Mouse (Mus musculus) heart, embryonic 15.5 days (tissue): Measurements from ENCODE around the gene Cd96. TPM values are rescaled to one million over a fixed set of nuclear protein-coding genes. Genes with fewer than 3 reads are reported as not detected.

ENCODE experiments used
- ATAC-seq: fragments of 200-750 bp; cut with Nextera tagmentation; replicated peaks from 2 replicates; pipeline ENCODE4 v1.8.0; 2017; ENCODE audit warnings: low read depth, moderate TSS enrichment; ENCODE audit not compliant: insufficient number of reproducible peaks, insufficient read depth, low FRiP score
- H3K27ac ChIP-seq: fragments of 300-500 bp; sonication (generic); 2 replicates; pipeline ENCODE4 v1.5.1; 2015; ENCODE audit warnings: mild to moderate bottlenecking, inconsistent platforms
- H3K27me3 ChIP-seq: fragments of 300-500 bp; sonication (generic); 2 replicates; pipeline ENCODE4 v1.6.1; 2015; ENCODE audit warnings: inconsistent platforms
- H3K36me3 ChIP-seq: fragments of 300-500 bp; sonication (generic); 2 replicates; pipeline ENCODE4 v1.6.1; 2015; ENCODE audit warnings: mild to moderate bottlenecking, inconsistent platforms
- H3K4me1 ChIP-seq: fragments of 300-500 bp; sonication (generic); replicated peaks from 2 replicates; pipeline ENCODE4 v1.6.1; 2015; ENCODE audit warnings: inconsistent platforms
- H3K4me2 ChIP-seq: fragments of 300-500 bp; sonication (generic); 2 replicates; pipeline ENCODE4 v1.6.1; 2015; ENCODE audit warnings: inconsistent platforms, mild to moderate bottlenecking, moderate library complexity
- H3K4me3 ChIP-seq: fragments of 300-500 bp; sonication (generic); 2 replicates; pipeline ENCODE4 v1.5.1; 2015; ENCODE audit warnings: mild to moderate bottlenecking, inconsistent platforms
- H3K9ac ChIP-seq: fragments of 300-500 bp; sonication (generic); 2 replicates; pipeline ENCODE4 v1.6.1; 2015; ENCODE audit warnings: mild to moderate bottlenecking, inconsistent platforms
- H3K9me3 ChIP-seq: fragments of 300-500 bp; sonication (generic); replicated peaks from 2 replicates; pipeline ENCODE4 v1.6.1; 2016; ENCODE audit warnings: inconsistent platforms
- WGBS: fragments of 180-500 bp; shearing (Covaris S2); methylation state at CpG from one replicate; pipeline ENCODE4 v1.1.7; 2015; ENCODE audit warnings: mixed read lengths; 5-methylcytosine and 5-hydroxymethylcytosine counted together
- polyA plus RNA-seq: library from polyadenylated mRNA; unstranded; fragments of >200 nt; fragmentation: Nextera tagmentation; extraction: Ambion mirVana; gene quantifications from 2 replicates; pipeline ENCODE4 v1.2.1, GENCODE M21; 2015

The Cd96 gene
- polyA plus RNA-seq, 1 experiment from 2014 or later: 0.09 TPM

DNA sequence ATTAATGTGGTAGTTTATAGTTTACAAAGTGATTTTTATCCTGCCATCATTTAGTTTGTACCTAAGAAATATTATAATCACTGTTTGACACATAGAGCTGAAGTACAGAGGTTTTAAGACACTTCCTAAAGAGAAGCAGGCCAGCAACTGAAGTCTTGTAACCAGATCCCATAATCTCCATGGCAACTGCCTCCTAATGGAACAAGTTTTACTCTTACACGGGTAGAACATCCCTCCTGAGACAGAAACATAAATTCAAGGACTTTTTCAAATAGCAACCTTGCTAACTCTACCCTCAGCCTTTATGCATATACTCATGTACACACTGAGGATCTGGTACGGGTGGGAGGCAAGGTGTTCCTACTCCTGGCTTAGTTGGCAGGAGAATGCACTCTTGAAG lies 83.8 kb downstream of the Cd96 start:
- ATAC-seq: no peak
- Histone ChIP-seq H3K4me2 (no peak overlapping the region), H3K9me3 (no peaks in the 10 kb centered on the region), H3K9ac (no peak overlapping the region), H3K27ac (no peak overlapping the region), H3K4me1 (no peaks in the 10 kb centered on the region), H3K36me3 (no peaks in the 10 kb centered on the region), H3K27me3 (no peaks in the 10 kb centered on the region), H3K4me3 (no peak overlapping the region)
- 57% methylated on average over 2 of the region's 2 CpGs for WGBS

DNA sequence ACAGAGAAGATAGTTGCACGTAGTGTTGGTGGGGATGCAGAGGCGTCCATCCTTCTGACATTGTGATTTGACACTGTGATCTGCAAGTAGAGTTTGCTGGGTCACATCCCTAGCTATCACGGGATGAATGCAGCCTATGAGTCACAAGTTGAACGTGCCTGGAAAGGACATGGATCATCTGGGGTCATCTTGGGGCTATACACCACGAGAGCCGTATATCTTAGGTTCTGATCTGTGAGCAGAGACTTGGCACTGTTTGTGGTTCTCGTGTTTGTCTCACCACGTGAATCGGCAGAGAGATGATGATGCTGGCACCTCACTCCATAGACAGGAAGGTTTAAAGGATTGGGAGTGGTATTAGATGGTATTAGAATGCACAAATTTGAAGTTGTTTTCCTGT lies 86.2 kb downstream of the Cd96 start:
- no peak overlapping the region for H3K9ac ChIP-seq
- no peak overlapping the region for H3K4me2 ChIP-seq
- H3K27me3 ChIP-seq: no peaks in the 10 kb centered on the region
- no peaks in the 10 kb centered on the region for H3K4me1 ChIP-seq
- no peak for ATAC-seq
- 67% methylated on average over 9 of the region's 9 CpGs for WGBS
- no peak overlapping the region for H3K4me3 ChIP-seq
- no peaks in the 10 kb centered on the region for H3K9me3 ChIP-seq
- no peaks in the 10 kb centered on the region for H3K36me3 ChIP-seq
- H3K27ac ChIP-seq: no peak overlapping the region

DNA sequence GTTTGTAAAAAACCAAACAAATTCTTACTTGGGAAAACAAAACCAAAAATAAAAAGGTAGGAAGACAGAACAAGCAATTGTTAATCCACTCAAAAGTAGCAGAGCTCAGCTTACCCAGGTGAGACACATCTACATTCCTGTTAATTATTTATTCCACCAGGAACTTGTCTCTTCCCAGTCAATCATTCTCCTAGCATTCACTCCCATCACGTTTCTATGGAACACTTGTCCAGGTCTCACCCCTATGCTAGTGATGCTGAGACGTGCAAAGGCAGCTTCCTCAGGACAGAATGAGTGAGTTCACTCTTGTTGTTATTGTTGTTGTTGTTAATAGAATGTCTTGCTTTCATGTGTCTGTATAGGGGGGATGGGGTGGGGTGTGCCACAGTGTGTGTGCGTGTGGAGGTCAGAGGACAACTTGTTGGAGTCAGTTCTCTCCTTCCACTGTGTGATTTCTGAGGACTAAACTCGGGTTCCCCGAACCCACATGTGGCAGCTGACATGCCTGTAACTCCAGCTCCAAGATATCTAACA lies 97.0 kb downstream of the Cd96 start:
- Histone ChIP-seq H3K9me3 (no peaks in the 10 kb centered on the region), H3K4me2 (no peak overlapping the region), H3K36me3 (no peaks in the 10 kb centered on the region), H3K27ac (no peak overlapping the region), H3K27me3 (no peaks in the 10 kb centered on the region), H3K4me1 (no peaks in the 10 kb centered on the region), H3K9ac (no peak overlapping the region), H3K4me3 (no peak overlapping the region)
- no peak for ATAC-seq
- 61% methylated on average over 5 of the region's 5 CpGs for WGBS

DNA sequence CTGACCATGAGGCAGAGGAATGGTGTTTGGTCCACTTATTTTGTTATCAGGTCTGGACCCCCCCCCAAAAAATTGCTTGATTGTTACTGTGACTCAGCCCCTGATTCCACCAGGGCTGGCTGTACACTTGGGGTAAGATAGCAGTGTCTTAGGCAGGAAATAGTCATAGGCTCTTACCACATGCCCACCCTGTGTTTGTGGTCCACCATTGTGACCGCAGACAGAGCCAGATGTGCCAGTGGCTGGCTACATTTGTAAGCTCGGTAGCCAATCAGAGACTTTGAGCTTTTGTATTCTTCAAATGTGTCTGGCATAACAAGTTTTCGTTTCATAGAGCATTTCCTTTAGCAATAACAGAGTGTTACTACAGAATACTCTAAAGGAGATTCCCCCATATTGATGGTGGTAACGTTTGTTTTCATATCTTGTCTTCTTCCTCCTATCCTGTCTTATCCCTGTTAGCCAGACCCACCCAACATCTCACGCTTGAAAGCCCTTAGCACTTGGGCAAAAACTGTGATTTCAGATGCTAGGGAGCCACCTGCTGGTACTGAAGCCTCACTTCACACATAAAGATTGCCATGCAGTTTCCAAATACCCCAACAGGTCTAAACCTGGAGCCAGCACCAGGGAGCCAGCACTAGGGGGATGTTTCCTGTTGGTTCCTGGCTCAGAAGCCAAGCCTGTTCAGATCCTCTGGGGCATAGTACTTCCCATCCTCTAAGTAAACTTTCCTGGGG lies 97.7 kb downstream of the Cd96 start:
- no peak; the same call in 1 of the 2 replicates for ATAC-seq
- H3K9me3 ChIP-seq: no peaks in the 10 kb centered on the region
- WGBS: 41% methylated on average over 5 of the region's 5 CpGs
- H3K4me2 ChIP-seq: no peak overlapping the region
- H3K36me3 ChIP-seq: no peaks in the 10 kb centered on the region
- H3K4me1 ChIP-seq: no peaks in the 10 kb centered on the region
- H3K27me3 ChIP-seq: no peaks in the 10 kb centered on the region
- no peak overlapping the region for H3K4me3 ChIP-seq
- H3K27ac ChIP-seq: no peak overlapping the region
- H3K9ac ChIP-seq: no peak overlapping the region

GRCm38 (mm10) chr16:46021302-46021701 lies 98.7 kb downstream of the Cd96 start:
- Histone ChIP-seq H3K4me3 (no peak overlapping the region), H3K36me3 (no peaks in the 10 kb centered on the region), H3K9me3 (no peaks in the 10 kb centered on the region), H3K9ac (no peak overlapping the region), H3K27ac (no peak overlapping the region), H3K27me3 (no peaks in the 10 kb centered on the region), H3K4me1 (no peaks in the 10 kb centered on the region), H3K4me2 (no peak overlapping the region)
- no peak for ATAC-seq
- 78% methylated on average over 2 of the region's 2 CpGs for WGBS

DNA sequence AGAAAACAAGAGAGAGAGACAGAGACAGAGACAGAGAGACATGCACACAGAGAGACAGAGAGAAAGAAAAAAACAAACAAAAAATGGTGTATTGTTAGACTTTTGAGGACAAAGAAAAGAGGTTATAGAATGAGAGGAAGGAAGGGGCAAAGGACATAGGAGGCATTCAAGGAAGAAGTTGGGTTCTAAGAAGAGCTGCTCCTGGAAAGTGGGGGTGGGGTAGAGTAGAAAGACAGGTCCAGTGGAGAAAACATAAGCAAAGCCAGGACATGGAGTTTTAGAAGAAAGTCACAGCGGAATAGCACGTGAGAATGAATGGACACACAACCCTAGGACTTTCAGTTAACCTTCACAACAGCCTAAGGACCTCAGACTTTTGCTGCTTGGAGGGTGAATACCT lies 99.7 kb downstream of the Cd96 start:
- no peak for ATAC-seq
- H3K27ac ChIP-seq: no peak overlapping the region
- no peak overlapping the region for H3K4me2 ChIP-seq
- no peak overlapping the region for H3K9ac ChIP-seq
- no peaks in the 10 kb centered on the region for H3K4me1 ChIP-seq
- H3K4me3 ChIP-seq: no peak overlapping the region
- WGBS: 77% methylated on average over 2 of the region's 2 CpGs
- H3K9me3 ChIP-seq: no peaks in the 10 kb centered on the region
- no peaks in the 10 kb centered on the region for H3K36me3 ChIP-seq
- H3K27me3 ChIP-seq: no peaks in the 10 kb centered on the region

DNA sequence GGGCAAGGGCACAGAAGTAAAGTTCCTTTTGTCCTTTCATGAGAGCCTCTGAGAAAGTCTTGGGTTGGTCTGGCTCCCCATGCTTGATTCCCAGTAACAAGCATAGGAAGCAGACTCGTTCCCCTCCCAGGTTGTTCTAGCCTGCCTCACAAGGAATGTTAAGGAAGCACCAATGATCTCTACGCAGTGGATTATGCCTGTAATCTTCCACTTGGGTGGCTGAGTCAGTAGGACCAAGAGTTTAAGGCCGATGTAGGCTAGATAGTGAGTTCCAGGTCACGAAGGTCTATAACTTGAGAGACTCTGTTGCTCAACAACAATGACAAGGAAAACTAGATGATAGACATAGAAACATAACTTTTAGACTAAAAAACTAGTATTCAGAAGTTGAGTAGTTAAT lies 100.3 kb downstream of the Cd96 start:
- no peak for ATAC-seq
- 72% methylated on average over 4 of the region's 4 CpGs for WGBS
- no peaks in the 10 kb centered on the region for H3K36me3 ChIP-seq

GRCm38 (mm10) chr16:46019359-46019758 lies 100.7 kb downstream of the Cd96 start:
- H3K36me3 ChIP-seq: no peaks in the 10 kb centered on the region
- 66% methylated on average over 1 of the region's 1 CpGs for WGBS
- H3K9ac ChIP-seq: no peak overlapping the region
- no peak overlapping the region for H3K4me2 ChIP-seq
- no peak overlapping the region for H3K4me3 ChIP-seq
- no peak for ATAC-seq
- H3K9me3 ChIP-seq: no peaks in the 10 kb centered on the region
- H3K4me1 ChIP-seq: no peaks in the 10 kb centered on the region
- H3K27me3 ChIP-seq: no peaks in the 10 kb centered on the region
- H3K27ac ChIP-seq: no peak overlapping the region

More for the DNA sequence above, 100.3 kb downstream of the Cd96 start:
- H3K4me3 ChIP-seq: no peak overlapping the region
- H3K27me3 ChIP-seq: no peaks in the 10 kb centered on the region
- H3K4me1 ChIP-seq: no peaks in the 10 kb centered on the region
- no peaks in the 10 kb centered on the region for H3K9me3 ChIP-seq
- no peak overlapping the region for H3K27ac ChIP-seq
- H3K9ac ChIP-seq: no peak overlapping the region
- H3K4me2 ChIP-seq: no peak overlapping the region

DNA sequence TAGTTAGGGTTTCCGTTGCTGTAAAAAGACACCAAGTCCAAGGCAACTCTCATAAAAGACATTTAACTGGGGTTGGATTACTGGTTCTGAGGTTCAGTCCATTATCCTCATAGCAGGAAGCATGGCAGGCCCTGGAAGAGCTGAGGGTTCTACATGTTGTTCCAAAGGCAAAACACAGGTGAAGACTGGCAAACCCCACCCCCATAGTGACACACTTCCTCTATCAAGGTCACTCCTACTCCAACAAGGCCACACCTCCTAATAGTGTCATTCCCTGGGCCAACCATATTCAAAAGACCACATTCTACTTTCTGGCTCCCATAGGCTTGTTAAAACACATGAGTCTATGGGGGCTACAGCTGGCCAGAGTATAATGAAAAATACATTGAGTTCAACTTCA lies 108.4 kb downstream of the Cd96 start:
- H3K27me3 ChIP-seq: no peaks in the 10 kb centered on the region
- H3K27ac ChIP-seq: no peak overlapping the region
- H3K9ac ChIP-seq: no peak overlapping the region
- H3K9me3 ChIP-seq: no peaks in the 10 kb centered on the region
- no peak overlapping the region for H3K4me3 ChIP-seq
- 79% methylated on average over 1 of the region's 1 CpGs for WGBS
- peaks cover 6% of the 10 kb centered on the region for H3K4me1 ChIP-seq
- no peak for ATAC-seq
- no peak overlapping the region for H3K4me2 ChIP-seq
- H3K36me3 ChIP-seq: no peaks in the 10 kb centered on the region

DNA sequence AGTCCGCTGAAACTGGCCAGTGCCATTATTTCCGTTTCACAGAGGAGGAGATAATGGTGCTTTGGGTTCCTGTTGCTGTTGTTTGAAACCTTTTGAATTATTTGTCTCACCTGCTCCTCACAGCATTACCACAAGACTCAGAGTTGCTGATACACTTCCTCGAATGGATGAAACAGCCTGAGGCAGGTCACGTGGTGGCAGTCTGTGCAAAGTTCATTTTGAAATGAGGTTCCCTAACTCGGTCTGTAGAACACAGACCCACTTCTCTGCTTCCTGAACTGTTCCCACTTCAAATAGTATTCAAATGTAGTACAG lies 109.2 kb downstream of the Cd96 start:
- no peaks in the 10 kb centered on the region for H3K9me3 ChIP-seq
- no peaks in the 10 kb centered on the region for H3K36me3 ChIP-seq
- peaks cover 6% of the 10 kb centered on the region for H3K4me1 ChIP-seq
- WGBS: 13% methylated on average over 5 of the region's 5 CpGs
- H3K9ac ChIP-seq: peak overlapping the region; percentile 65
- ATAC-seq: no peak
- H3K4me2 ChIP-seq: peak overlapping the region; percentile 98
- no peaks in the 10 kb centered on the region for H3K27me3 ChIP-seq
- peak overlapping the region; percentile 35; the same call in 1 of the 2 replicates for H3K27ac ChIP-seq
- peak overlapping the region; percentile 73 for H3K4me3 ChIP-seq

GRCm38 (mm10) chr16:46010153-46010905 lies 109.7 kb downstream of the Cd96 start, which contains the start of gene Plcxd2:
Gene Plcxd2, minus strand, starts transcription at chr16:46010218.
- WGBS: under 1% methylated on average over 39 of the region's 39 CpGs
- Histone ChIP-seq H3K4me3 (peak within 1 kb of the TSS; percentile 73), H3K4me2 (peak within 1 kb of the TSS; percentile 98), H3K36me3 (no peaks in the 10 kb centered on the region), H3K9me3 (no peaks in the 10 kb centered on the region), H3K4me1 (peaks cover 6% of the 10 kb centered on the region), H3K9ac (peak within 1 kb of the TSS; percentile 75), H3K27me3 (no peaks in the 10 kb centered on the region), H3K27ac (peak within 1 kb of the TSS; percentile 50)
- ATAC-seq: peak; percentile 98
